ENCODE assay signal across 8 mouse cellular contexts in the genomic region with DNA sequence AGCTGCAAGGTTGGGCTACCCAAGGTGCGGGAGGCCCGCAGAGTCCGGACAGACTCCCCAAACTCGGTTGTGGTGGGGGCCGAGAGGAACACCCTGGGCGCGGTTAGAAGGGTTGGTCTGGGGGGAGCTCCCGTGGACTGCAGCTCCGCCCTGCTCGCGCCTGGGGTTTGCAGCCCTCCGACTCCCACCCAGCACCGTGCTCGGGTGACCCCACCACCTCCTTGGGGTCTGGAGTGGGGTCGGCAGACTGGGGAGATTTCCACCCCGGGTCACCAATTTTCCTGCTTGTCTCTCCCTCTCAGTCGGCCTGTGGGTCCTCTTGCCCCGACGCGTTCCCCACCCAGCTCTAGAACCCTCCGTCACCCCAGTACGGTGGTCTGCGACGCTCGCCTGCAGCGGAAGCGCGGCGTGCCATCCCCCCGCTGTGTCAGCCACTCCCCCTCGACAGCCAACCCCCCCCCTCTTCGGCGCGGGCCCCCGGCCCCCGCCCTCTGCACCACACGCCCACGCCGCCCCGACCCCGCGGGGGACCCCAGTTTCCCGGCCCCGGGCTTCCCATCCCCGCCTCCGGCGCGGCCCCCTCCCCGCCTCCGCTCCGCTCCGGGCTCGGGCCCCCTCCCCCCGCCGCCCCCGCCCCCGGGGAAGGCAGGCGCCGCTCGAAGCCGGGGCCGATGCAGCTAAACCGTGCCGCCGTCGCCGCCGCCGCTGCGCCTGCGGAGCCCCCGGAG. TPM values are rescaled to one million over a fixed set of nuclear protein-coding genes. Genes with fewer than 3 reads are reported as not detected.
DNase-seq lines count a peak whose midpoint lies in the region; ATAC-seq and TF ChIP-seq lines count a peak whose summit lies in the region.

A gene (plus strand): TSS at position 663 of the 728 bp plus-strand sequence.

- H3K4me1 ChIP-seq in cerebellum, adult 2 months (ENCODE audit: control insufficient read depth, insufficient read depth, low read length): peaks cover 7% of the 10 kb centered on the region; the same call in 1 of the 2 replicates
- H3K4me1 ChIP-seq in testis, adult 2 months (ENCODE audit: control insufficient read depth, insufficient read depth, low read length): peaks cover 12% of the 10 kb centered on the region
- peaks cover 2 to 9% of the 10 kb centered on the region in 2 experiments; a peak in 3 of 4 replicates for H3K4me1 ChIP-seq in heart, embryonic 14.5 days (ENCODE audit: control insufficient read depth in 2 of 2, insufficient read depth in 2 of 2, low read length in 2 of 2)
- no peaks in the 10 kb centered on the region; the same call in 1 of the 2 replicates for H3K4me1 ChIP-seq in midbrain, postnatal 0 days (ENCODE audit: insufficient read depth, low read length)

- TF ChIP-seq CTCF in cerebellum, adult 2 months (IDR thresholded peaks at IDR 0.05; ENCODE audit: borderline replicate concordance, insufficient read depth, low read depth, low read length): no peak
- no peak for TF ChIP-seq CTCF in testis, adult 2 months (IDR thresholded peaks at IDR 0.05; ENCODE audit: control insufficient read depth, insufficient read depth, insufficient replicate concordance, low read depth, low read length)
- TF ChIP-seq CTCF in midbrain, postnatal 0 days (IDR thresholded peaks at IDR 0.05): no peak

- H3K36me3 ChIP-seq in testis, adult 2 months (ENCODE audit: control insufficient read depth, insufficient read depth, low read length): no peaks in the 10 kb centered on the region
- peaks cover 20% of the 10 kb centered on the region for H3K36me3 ChIP-seq in heart, embryonic 14.5 days (ENCODE audit: control insufficient read depth, insufficient read depth, low read length)
- H3K36me3 ChIP-seq in midbrain, postnatal 0 days (ENCODE audit: insufficient read depth, low read length): peaks cover 11% of the 10 kb centered on the region

- no peak within 1 kb of the TSS for H3K27ac ChIP-seq in cerebellum, adult 2 months (ENCODE audit: insufficient read depth, low read length)
- no peak within 1 kb of the TSS for H3K27ac ChIP-seq in testis, adult 2 months (ENCODE audit: control insufficient read depth, insufficient read depth, low read depth, low read length)
- H3K27ac ChIP-seq in heart, embryonic 14.5 days (replicated peaks in 1 of 2; ENCODE audit: control insufficient read depth in 1 of 2, insufficient read depth in 1 of 2, low read depth in 2 of 2, low read length in 2 of 2): peak within 1 kb of the TSS; percentile 61 to 83
- peak within 1 kb of the TSS; percentile 86 for H3K27ac ChIP-seq in midbrain, postnatal 0 days (ENCODE audit: low read depth, low read length)

- H3K9me3 ChIP-seq in heart, embryonic 14.5 days (ENCODE audit: control insufficient read depth, low read length): no peaks in the 10 kb centered on the region; the same call in 1 of the 2 replicates
- H3K9me3 ChIP-seq in midbrain, postnatal 0 days (ENCODE audit: low read length): no peaks in the 10 kb centered on the region

- TF ChIP-seq POLR2A in cerebellum, adult 2 months (IDR thresholded peaks at IDR 0.05; ENCODE audit: borderline replicate concordance, insufficient read depth, low read length): no peak
- TF ChIP-seq POLR2A in testis, adult 2 months (IDR thresholded peaks at IDR 0.05; ENCODE audit: control insufficient read depth, low read depth, low read length): no peak

- peak within 1 kb of the TSS; percentile 75 for H3K4me3 ChIP-seq in cerebellum, adult 2 months (replicated peaks; ENCODE audit: insufficient read depth, low read depth, low read length)
- H3K4me3 ChIP-seq in testis, adult 2 months (ENCODE audit: control insufficient read depth, low read depth, low read length): peak within 1 kb of the TSS; percentile 54
- peak within 1 kb of the TSS; percentile 75 to 79 for H3K4me3 ChIP-seq in heart, embryonic 14.5 days (ENCODE audit: control insufficient read depth in 1 of 2, insufficient read depth in 1 of 2, low read depth in 1 of 2, low read length in 2 of 2)
- peak within 1 kb of the TSS; percentile 82 for H3K4me3 ChIP-seq in midbrain, postnatal 0 days (ENCODE audit: low read depth, low read length)

- intact Hi-C loops in left cerebral cortex, postnatal 36 days (cut with DNase I): no loop called here

- 2% methylated on average over 48 of the region's 72 CpGs for WGBS in cerebellum, adult 2 months
- WGBS in heart, embryonic 14.5 days: 1% methylated on average over 46 of the region's 72 CpGs
- WGBS in midbrain, postnatal 0 days: under 1% methylated on average over 36 of the region's 72 CpGs

- no peaks in the 10 kb centered on the region for H3K27me3 ChIP-seq in cerebellum, adult 2 months (ENCODE audit: control insufficient read depth, insufficient read depth, low read length)
- no peaks in the 10 kb centered on the region; the same call in 1 of the 2 replicates for H3K27me3 ChIP-seq in testis, adult 2 months (ENCODE audit: control insufficient read depth, insufficient read depth, low read length)
- H3K27me3 ChIP-seq in heart, embryonic 14.5 days (ENCODE audit: control insufficient read depth, insufficient read depth, low read length): peaks cover 49% of the 10 kb centered on the region
- H3K27me3 ChIP-seq in midbrain, postnatal 0 days (ENCODE audit: insufficient read depth, low read length): no peaks in the 10 kb centered on the region

- peak within 1 kb of the TSS; percentile 89 for H3K4me2 ChIP-seq in heart, embryonic 14.5 days (ENCODE audit: low read length)
- peak within 1 kb of the TSS; percentile 91 for H3K4me2 ChIP-seq in midbrain, postnatal 0 days (ENCODE audit: low read depth, low read length, poor library complexity, severe bottlenecking)

- DNase-seq in cerebellum, adult 2 months: no peak
- no peak for DNase-seq in testis, postnatal 14 days (ENCODE audit: low spot score)
- peak in 1 of 2 experiments; percentile 59 for DNase-seq in left cerebral cortex, postnatal 36 days (ENCODE audit: low spot score in 2 of 2)
- DNase-seq in midbrain, postnatal 0 days (ENCODE audit: low spot score): peak; percentile 55
- DNase-seq in ovary, postnatal 36 days (ENCODE audit: low spot score): no peak

- H3K9ac ChIP-seq in heart, embryonic 14.5 days (ENCODE audit: low read length): peak within 1 kb of the TSS; percentile 75
- peak within 1 kb of the TSS; percentile 79 for H3K9ac ChIP-seq in midbrain, postnatal 0 days (replicated peaks; ENCODE audit: low read length, poor library complexity, severe bottlenecking)

- no peak for ATAC-seq in cerebellum, adult (ENCODE audit: insufficient number of reproducible peaks, low FRiP score, low TSS enrichment)
- ATAC-seq in heart, embryonic 14.5 days (ENCODE audit: insufficient number of reproducible peaks, insufficient read depth, low FRiP score, low read depth): 0 out of 2 replicates have a peak, but pooled peaks have one; percentile 20
- peak; percentile 62 for ATAC-seq in midbrain, postnatal 0 days (ENCODE audit: low FRiP score)

RNA-seq across cellular contexts. Expression of the gene that starts here (rescaled TPM):
- polyA plus RNA-seq in cerebellum, adult 2 months (2012; rRNA removed): 84.7 and 97.2 TPM in 2 replicates
- polyA plus RNA-seq in testis, adult 2 months (2012; rRNA removed): 1.1 and 1.8 TPM in 2 replicates
- polyA plus RNA-seq in heart, embryonic 14.5 days (2014; fragmentation: Nextera tagmentation; extraction: Ambion mirVana): 2.2 and 2.4 TPM in 2 replicates
- total RNA-seq in left cerebral cortex, postnatal 36 days (2021): 100 to 1,000 TPM; 196 to 229 TPM
- 61.5 and 63.2 TPM in 2 replicates for total RNA-seq in midbrain, postnatal 0 days (2014; rRNA removed)
- 8.1 and 12.6 TPM in 2 replicates for polyA plus RNA-seq in midbrain, postnatal 0 days (2015; fragmentation: Nextera tagmentation; extraction: Ambion mirVana)

Comparison
In these comparisons a context has a peak if more than half of its experiments do, and no peak if none do; other contexts are left out.
1. H3K27ac ChIP-seq: peak in heart, embryonic 14.5 days (2 of 2) and midbrain, postnatal 0 days (single experiment); none in cerebellum, adult 2 months (single experiment) and testis, adult 2 months (single experiment).
2. Peak in every context shown above with its lines, with median percentiles within 50 percentile points of each other: H3K4me3 ChIP-seq.